Mouse (Mus musculus): ENCODE results near the gene Ctdsp2. TPM values are rescaled to one million over a fixed set of nuclear protein-coding genes. Genes with fewer than 3 reads are reported as not detected.

Ctdsp2 gene
- total RNA-seq, 2 experiments from 2014 or later, result 69.2 to 80.7 TPM

- no peak for DNase-seq (ENCODE audit: low spot score in 2 of 2)
Measured at GRCm38 (mm10) chr10:126960496-126960895, 18.0 kb upstream of the Ctdsp2 start.

DNA sequence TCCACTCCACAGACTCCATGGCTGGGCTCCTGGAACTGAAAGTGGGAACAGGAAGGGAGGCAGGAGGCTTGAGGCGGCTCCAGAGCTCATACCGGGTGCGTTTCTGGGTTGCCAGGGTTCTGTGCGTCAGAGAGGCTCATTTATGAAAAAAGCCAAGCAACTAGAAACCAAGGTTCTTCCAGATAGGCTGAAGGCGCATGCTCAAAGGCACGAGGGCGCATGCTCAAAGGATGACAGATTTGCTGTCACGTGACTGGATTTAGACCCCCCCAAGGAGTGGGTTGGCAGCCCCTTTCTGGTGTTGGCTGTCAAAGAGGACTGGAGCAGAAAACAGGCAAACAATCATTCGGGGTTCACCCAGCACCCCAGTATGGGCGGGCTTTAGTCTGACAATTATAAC, 16.8 kb upstream of the Ctdsp2 start:
- peak in 1 of 2 experiments; percentile 59 for DNase-seq (ENCODE audit: low spot score in 2 of 2)
- intact Hi-C loops (cut with DNase I), result no loop called here

More at GRCm38 (mm10) chr10:126960496-126960895, 18.0 kb upstream of the Ctdsp2 start:
- intact Hi-C loops (cut with DNase I), result no loop called here

DNA sequence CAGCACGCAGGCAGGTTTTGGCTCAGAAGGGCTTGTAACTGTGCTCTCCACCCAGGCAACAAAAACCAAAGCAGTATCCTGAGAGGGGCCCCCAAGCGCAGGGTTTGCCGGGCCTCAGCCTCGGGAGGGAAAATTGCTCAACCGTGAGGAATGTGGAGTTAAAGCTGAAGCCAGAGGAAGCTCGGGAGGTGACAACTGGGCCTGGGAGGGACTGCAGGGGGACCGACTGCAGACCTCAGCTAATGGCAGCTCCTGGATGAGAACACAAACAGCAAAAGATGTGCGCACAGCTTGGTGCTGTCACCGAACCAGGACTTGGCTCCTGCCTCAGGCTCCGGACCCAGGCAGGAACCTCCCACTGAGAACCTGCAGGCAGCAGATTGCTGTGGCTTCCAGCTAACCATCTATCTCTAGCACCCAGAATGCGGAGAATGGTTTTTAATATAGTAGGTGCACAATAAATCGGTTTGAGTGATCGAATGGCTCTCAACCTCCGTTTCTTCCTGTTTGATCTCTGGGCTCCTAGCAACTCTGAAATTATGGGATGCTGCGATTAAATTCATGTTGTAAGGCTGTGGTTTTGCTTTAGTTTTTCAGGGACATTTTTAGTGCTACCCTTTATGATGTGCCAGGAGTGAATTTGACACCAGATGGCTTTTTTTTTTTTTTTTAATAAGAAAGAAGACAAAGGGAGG, 16.1 kb upstream of the Ctdsp2 start:
- intact Hi-C loops (cut with DNase I), result no loop called here
- peak; percentile 55 to 68 for DNase-seq (ENCODE audit: low spot score in 2 of 2)

- peak in 1 of 2 experiments; percentile 69 for DNase-seq (ENCODE audit: low spot score in 2 of 2)
- intact Hi-C loops (cut with DNase I), result no loop called here
Measured at GRCm38 (mm10) chr10:126962966-126963330, 15.6 kb upstream of the Ctdsp2 start.

GRCm38 (mm10) chr10:126963821-126964220, 14.7 kb upstream of the Ctdsp2 start:
- intact Hi-C loops (cut with DNase I), result no loop called here

GRCm38 (mm10) chr10:126971363-126972050, 7.0 kb upstream of the Ctdsp2 start:
- no peak for DNase-seq (ENCODE audit: low spot score in 2 of 2)
- intact Hi-C loops (cut with DNase I), result no loop called here

More at GRCm38 (mm10) chr10:126963821-126964220, 14.7 kb upstream of the Ctdsp2 start:
- DNase-seq (ENCODE audit: low spot score in 2 of 2), result no peak

DNA sequence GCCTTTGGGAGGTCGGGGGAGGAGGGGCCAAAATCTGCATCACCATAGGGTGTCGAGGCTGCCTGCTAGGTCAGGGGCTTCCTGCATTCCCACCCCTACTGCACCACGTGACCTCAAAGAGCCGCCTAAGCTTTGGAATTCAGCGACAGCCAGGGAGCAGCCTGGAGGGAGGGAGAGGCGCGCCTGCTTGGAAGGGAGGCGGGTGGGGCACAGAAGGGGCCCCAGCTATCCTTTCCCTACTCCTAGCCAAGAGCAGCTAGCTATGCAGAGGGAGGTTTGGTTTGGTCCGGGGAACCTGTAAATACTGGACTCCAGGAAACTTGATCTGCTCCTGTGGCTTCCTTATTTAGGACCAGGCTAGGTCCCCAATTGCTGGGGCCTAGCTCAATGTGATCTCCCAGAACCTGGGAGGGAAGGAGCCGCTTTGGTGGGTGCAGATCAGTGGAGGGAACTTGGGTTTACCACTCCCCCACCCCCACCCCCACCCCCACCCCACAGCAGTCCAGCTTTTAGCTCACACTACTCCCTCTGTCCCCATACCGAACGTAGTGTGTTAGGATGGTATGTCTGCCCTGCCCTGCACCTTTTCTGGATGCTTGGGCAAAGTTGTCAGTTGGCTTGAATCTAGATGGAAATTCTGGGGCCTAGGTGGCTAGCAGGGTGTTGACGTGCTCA, 6.3 kb upstream of the Ctdsp2 start:
- intact Hi-C loops (cut with DNase I), result no loop called here
- no peak for DNase-seq (ENCODE audit: low spot score in 2 of 2)

GRCm38 (mm10) chr10:126972988-126973387, 5.5 kb upstream of the Ctdsp2 start:
- DNase-seq (ENCODE audit: low spot score in 2 of 2), result no peak
- intact Hi-C loops (cut with DNase I), result no loop called here

- intact Hi-C loops (cut with DNase I), result no loop called here
Measured at GRCm38 (mm10) chr10:126975706-126976105, 2.8 kb upstream of the Ctdsp2 start.

DNA sequence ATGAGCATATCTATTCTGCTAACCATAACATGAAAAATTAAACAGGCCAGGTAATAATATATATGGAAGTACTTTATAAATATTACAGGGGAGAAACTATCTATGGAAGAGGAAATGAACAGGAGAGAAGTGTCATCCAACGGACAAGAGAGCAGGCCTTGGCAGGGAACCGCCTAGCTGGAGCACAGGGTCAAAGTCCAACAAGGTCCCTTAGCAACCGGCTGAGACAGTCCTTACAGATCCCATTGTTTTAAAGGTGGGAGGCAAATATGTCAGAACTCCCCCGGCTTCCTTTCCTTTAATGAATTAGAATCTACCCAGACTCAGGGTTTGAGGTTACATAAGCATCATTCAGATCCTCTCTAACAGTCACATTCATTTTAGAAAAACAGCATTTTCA, 1.4 kb upstream of the Ctdsp2 start:
- intact Hi-C loops (cut with DNase I), result no loop called here
- no peak for DNase-seq (ENCODE audit: low spot score in 2 of 2)

More at GRCm38 (mm10) chr10:126975706-126976105, 2.8 kb upstream of the Ctdsp2 start:
- no peak for DNase-seq (ENCODE audit: low spot score in 2 of 2)

GRCm38 (mm10) chr10:126979121-126979635, 661 bp downstream of the Ctdsp2 start:
- intact Hi-C loops (cut with DNase I), result loop anchor here (2.0 kb wide), 1 partner anchor 22 kb away; no protein-coding TSS in a partner anchor
- peak in 1 of 2 experiments; percentile 49 for DNase-seq (ENCODE audit: low spot score in 2 of 2)

DNA sequence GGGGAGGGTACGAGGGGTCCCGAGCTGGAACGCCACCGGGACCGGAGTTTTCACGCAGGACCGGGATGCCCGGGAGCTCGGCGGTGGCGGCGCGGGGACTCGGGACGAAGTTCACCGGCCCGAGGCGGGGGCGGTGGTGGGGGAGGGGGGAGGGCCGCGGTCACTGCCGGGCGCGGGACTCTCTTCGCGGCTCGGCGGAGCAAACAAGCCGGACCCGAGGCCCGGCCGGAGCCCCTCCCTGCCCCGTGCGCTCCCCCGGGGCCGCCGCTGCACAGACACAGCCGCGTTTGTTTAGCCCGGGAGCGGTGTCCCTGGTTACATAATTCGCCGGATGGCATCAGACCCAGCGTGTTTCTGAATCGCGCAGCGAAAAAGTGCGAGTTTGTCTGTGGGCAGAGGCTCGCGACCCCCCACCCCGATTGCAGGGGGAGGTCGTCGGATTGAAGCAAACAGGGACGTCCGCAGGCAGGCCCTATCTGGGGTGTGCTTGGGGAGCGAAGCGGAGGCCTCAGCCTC, 1.2 kb downstream of the Ctdsp2 start:
- DNase-seq (ENCODE audit: low spot score in 2 of 2), result peak; percentile 54 to 56
- intact Hi-C loops (cut with DNase I), result loop anchor here (2.0 kb wide), 1 partner anchor 23 kb away; no protein-coding TSS in a partner anchor

DNA sequence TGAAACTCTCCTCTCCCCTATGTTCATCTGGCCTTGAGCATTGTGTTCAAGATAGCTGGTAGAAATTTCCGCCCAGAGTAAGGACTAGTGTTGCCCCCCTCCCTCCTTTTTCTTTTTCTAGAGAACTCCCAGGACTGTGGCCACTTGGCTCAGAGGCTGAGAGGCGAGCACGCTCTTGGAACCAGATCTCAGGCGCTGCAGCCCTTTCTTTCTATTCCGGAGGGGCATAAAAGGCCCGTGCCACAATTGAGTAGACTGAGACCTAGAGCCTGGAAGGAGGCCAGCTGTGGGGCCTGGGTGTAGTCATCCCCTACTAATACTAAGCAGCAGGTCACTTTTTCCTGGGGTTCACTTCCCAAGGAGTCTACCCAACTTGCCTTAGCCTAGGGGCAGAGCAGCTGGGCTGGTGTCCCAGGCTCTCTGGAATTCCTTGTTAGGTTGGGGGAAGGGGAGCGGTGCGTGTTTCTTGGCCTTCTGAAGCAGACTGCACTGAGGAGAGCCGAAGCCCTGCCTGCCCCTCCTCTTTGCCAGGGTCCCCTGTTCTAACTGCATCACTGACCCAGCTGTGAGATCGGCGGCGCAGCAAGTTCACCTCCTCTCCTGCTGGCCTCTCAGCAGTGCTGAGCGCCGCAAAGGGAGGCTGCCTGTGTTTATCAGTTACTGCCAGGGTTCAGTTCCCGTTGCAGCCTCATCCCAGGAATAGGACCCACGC, 1.9 kb downstream of the Ctdsp2 start:
- intact Hi-C loops (cut with DNase I), result no loop called here
- peak; percentile 54 to 58 for DNase-seq (ENCODE audit: low spot score in 2 of 2)

DNA sequence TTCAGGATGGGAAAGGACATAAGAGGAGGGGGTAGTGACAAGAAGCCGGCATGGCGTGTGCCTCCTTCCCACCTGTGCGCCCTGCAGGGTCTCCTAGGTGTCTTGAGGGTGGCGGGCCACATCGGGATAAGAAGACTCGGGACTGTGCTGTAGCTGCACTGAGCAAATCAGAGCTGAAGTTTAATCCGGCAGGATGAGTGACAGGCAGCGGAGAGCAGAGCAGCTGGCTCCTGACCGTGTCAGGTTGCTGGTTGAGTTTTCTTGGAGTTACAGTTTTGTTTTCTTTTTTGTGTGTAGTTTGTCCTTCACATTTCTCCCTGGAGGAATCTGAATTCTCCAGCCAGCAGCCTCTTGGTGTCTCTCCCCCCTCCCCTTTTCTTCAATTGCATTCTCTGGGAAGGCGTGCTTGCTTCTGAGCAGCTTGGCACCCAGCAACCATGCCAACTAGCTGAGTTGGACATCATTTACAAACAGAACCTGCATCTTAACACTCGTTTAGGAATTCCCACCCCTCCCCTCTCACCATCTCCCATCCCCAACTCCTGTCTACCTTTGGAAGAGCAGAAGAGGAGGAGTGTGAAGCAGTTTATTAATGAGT, 2.5 kb downstream of the Ctdsp2 start:
- intact Hi-C loops (cut with DNase I), result no loop called here
- DNase-seq (ENCODE audit: low spot score in 2 of 2), result peak in 1 of 2 experiments; percentile 35

- intact Hi-C loops (cut with DNase I), result no loop called here
- DNase-seq (ENCODE audit: low spot score in 2 of 2), result no peak
Measured at GRCm38 (mm10) chr10:126981746-126982145, 3.2 kb downstream of the Ctdsp2 start.

DNA sequence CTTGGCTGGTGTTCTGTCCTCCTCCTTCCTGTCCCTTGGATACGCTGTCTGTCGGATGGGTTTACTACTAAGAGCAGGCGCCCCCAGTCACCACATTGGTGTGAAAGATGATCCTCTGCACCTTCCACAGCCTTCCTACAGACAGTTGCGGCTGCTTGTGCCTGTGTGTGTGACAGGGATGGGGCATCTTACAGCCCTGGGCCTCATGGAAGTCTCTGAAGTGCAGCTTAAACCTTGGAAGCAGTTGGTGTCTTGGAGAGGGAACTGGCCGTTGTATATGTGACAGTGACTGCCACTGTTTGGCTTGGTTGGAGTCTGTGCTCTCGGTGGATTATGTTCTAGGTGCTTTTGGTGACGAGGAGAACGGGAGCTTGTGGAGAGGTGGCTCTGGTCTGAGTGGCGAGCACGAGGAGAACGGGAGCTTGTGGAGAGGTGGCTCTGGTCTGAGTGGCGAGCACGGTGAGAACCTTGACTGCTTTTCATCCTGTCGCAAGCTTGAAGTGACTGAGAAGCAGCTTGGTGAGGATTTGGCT, 4.7 kb downstream of the Ctdsp2 start:
- no peak for DNase-seq (ENCODE audit: low spot score in 2 of 2)
- intact Hi-C loops (cut with DNase I), result no loop called here

- DNase-seq (ENCODE audit: low spot score in 2 of 2), result no peak
- intact Hi-C loops (cut with DNase I), result no loop called here
Measured at GRCm38 (mm10) chr10:126984189-126985004, 5.9 kb downstream of the Ctdsp2 start.

GRCm38 (mm10) chr10:126985127-126985526, 6.6 kb downstream of the Ctdsp2 start:
- no peak for DNase-seq (ENCODE audit: low spot score in 2 of 2)
- intact Hi-C loops (cut with DNase I), result no loop called here

All from left cerebral cortex, postnatal 25 days (tissue).